Mouse (Mus musculus): ENCODE measurements around the gene Gm3893.
"Not testable (repeated sequence)": the region's sequence is repeated elsewhere in the genome, so short reads cannot be mapped to it uniquely, and the experiment has no call there.

Gene Gm3893

DNA sequence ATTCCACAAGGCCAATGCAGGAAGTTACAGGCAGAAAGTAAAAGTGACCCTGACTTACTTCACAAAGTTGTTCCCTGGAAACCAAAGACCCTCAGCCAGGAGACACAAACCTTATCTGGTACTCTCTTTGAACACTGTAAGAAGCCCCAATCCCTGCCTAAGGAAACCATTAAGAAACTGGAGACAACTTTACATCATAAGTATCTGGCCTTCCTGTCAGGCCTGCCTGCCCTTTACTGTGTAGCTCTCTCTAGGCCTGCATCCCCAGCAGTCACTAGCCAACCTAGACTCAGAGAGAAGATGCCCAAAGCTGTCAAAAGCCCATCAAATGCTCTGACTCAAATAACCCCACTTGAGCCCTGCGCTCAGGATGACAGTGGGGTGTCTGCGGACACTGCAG lies at the start of gene Gm3893:
Gm3893 (plus strand) TSS at position 301 of the 400 bp plus-strand sequence.
- not testable (repeated sequence) for DNase-seq (ENCODE audit: low spot score)

DNA sequence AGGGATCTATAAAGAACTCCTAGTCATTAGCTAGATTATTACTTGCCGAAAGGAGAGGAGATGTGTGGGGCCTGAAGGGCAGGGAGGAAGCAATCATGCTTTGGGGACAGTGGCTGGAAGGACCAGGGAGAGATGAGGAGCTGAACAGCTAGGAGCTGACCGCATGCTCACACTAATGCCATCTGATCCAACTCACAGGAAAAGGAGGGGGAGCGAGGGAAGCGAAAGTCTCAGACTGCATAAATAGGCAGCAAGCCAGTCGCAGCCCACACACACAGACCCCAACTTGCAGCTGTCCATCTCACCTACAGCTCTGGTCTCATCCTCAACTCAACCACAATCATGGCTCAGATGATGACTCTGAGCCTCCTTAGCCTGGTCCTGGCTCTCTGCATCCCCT lies 23.5 kb downstream of the Gm3893 start, which contains the start of gene Gm13304:
Gm13304 (plus strand) TSS at position 301 of the 400 bp plus-strand sequence.
- not testable (repeated sequence) for DNase-seq (ENCODE audit: low spot score)

Data from urinary bladder, postnatal 10 days (tissue).